Mouse (Mus musculus) liver, embryonic 16.5 days (tissue): ENCODE results near the gene Tspan1. TPM values are rescaled to one million over a fixed set of nuclear protein-coding genes. Genes with fewer than 3 reads are reported as not detected.

Experiments
- ATAC-seq: fragments of 200-750 bp; cut with Nextera tagmentation; 2 replicates; pipeline ENCODE4 v1.8.0; 2017; ENCODE audit warnings: low read depth, mild to moderate bottlenecking, moderate number of reproducible peaks, moderate library complexity
- H3K27ac ChIP-seq: fragments of 300-500 bp; sonication (generic); 2 replicates; pipeline ENCODE4 v1.5.1; 2014; ENCODE audit warnings: mild to moderate bottlenecking, low read length
- H3K27me3 ChIP-seq: fragments of 300-500 bp; sonication (generic); 2 replicates; pipeline ENCODE4 v1.6.1; 2014; ENCODE audit warnings: low read depth, low read length, mixed read lengths; ENCODE audit not compliant: control insufficient read depth, insufficient read depth
- H3K36me3 ChIP-seq: fragments of 300-500 bp; sonication (generic); 2 replicates; pipeline ENCODE4 v1.6.1; 2014; ENCODE audit warnings: mild to moderate bottlenecking; ENCODE audit not compliant: control insufficient read depth, insufficient read depth
- H3K4me1 ChIP-seq: fragments of 300-500 bp; sonication (generic); 2 replicates; pipeline ENCODE4 v1.6.1; 2014; ENCODE audit warnings: low read depth, low read length, mixed read lengths; ENCODE audit not compliant: control insufficient read depth
- H3K4me2 ChIP-seq: fragments of 300-500 bp; sonication (generic); 2 replicates; pipeline ENCODE4 v1.6.1; 2014; ENCODE audit warnings: low read depth, low read length, mixed read lengths
- H3K4me3 ChIP-seq: fragments of 300-500 bp; sonication (generic); 2 replicates; pipeline ENCODE4 v1.5.1; 2014; ENCODE audit warnings: low read depth, mild to moderate bottlenecking, low read length
- H3K9ac ChIP-seq: fragments of 300-500 bp; sonication (generic); 2 replicates; pipeline ENCODE4 v1.6.1; 2014; ENCODE audit warnings: low read depth, low read length
- H3K9me3 ChIP-seq: fragments of 300-500 bp; sonication (generic); replicated peaks from 2 replicates; pipeline ENCODE4 v1.6.1; 2016; ENCODE audit warnings: low read length; ENCODE audit not compliant: control insufficient read depth
- WGBS: fragments of 180-500 bp; shearing (Covaris S2); extraction: QIAGEN DNeasy Blood & Tissue Kit; methylation state at CpG from one replicate; pipeline ENCODE4 v1.1.7; 2014; ENCODE audit not compliant: insufficient replicate concordance; 5-methylcytosine and 5-hydroxymethylcytosine counted together
- polyA plus RNA-seq: library from polyadenylated mRNA; unstranded; fragments of >200 nt; fragmentation: Nextera tagmentation; extraction: Ambion mirVana; gene quantifications from 2 replicates; pipeline ENCODE4 v1.2.1, GENCODE M21; 2015

Gene Tspan1
- polyA plus RNA-seq, 1 experiment from 2014 or later, result 0.27 TPM

DNA sequence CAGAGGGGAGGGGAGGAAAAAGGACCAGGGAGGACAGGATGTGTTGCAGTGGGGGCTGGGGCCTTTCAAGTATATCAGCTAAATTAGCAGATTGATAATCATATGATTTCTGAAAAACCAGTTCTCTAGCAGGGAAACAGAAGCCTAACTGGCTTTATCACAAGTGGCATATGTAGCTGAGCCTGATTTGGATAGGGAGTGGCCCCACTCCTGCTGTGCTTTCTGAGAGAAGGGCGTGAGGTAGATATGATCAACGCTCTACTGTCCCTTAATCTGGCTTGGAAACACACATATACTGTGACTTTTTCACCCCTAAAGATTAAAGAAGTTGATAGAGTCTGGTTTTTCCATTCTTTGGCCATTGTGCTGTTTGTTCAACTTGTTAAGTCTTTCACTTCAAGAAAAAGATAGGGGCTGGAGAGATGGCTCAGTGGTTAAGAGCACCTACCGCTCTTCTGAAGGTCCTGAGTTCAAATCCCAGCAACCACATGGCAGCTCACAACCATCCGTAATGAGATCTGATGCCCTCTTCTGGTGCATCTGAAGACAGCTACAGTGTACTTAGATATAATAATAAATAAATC is 41.5 kb downstream of the Tspan1 start:
- H3K4me2 ChIP-seq, result no peak overlapping the region
- 0 out of 2 replicates have a peak, but pooled peaks have one; percentile 23 for ATAC-seq

GRCm38 (mm10) chr4:116123602-116124519 is 43.5 kb downstream of the Tspan1 start, which contains the start of the genes Rad54l and Pomgnt1:
Gene Rad54l, minus strand, starts transcription at chr4:116123690.
Gene Pomgnt1, plus strand, starts transcription at chr4:116123840.
- WGBS, result 5% methylated on average over 24 of the region's 24 CpGs
- peak; percentile 99 for ATAC-seq
- H3K4me1 ChIP-seq, result peaks cover 28% of the 10 kb centered on the region
- peak within 1 kb of the TSS; percentile 75 for H3K27ac ChIP-seq
- H3K9ac ChIP-seq, result peak within 1 kb of the TSS; percentile 70
- H3K4me2 ChIP-seq, result peak within 1 kb of the TSS; percentile 68
- peak within 1 kb of the TSS; percentile 78 for H3K4me3 ChIP-seq
- no peaks in the 10 kb centered on the region for H3K27me3 ChIP-seq
- H3K9me3 ChIP-seq, result no peaks in the 10 kb centered on the region
- no peaks in the 10 kb centered on the region for H3K36me3 ChIP-seq

More for the DNA sequence above, 41.5 kb downstream of the Tspan1 start:
- H3K27me3 ChIP-seq, result no peaks in the 10 kb centered on the region
- 47% methylated on average over 4 of the region's 4 CpGs for WGBS
- no peak overlapping the region for H3K27ac ChIP-seq
- H3K4me1 ChIP-seq, result peaks cover 28% of the 10 kb centered on the region
- no peak overlapping the region for H3K9ac ChIP-seq
- H3K9me3 ChIP-seq, result no peaks in the 10 kb centered on the region
- no peak overlapping the region for H3K4me3 ChIP-seq
- H3K36me3 ChIP-seq, result no peaks in the 10 kb centered on the region

- Histone ChIP-seq H3K4me2 (peak overlapping the region; percentile 68), H3K36me3 (no peaks in the 10 kb centered on the region), H3K9me3 (no peaks in the 10 kb centered on the region), H3K4me1 (peaks cover 28% of the 10 kb centered on the region), H3K9ac (peak overlapping the region; percentile 70), H3K27ac (peak overlapping the region; percentile 75), H3K4me3 (peak overlapping the region; percentile 78), H3K27me3 (no peaks in the 10 kb centered on the region)
- no peak for ATAC-seq
- WGBS, result 0% methylated on average over 1 of the region's 1 CpGs
These were observed 44.6 kb downstream of the Tspan1 start for GRCm38 (mm10) chr4:116122762-116123161.

Other genes with a start within 250 kb of the Tspan1 start
- gene Dmbx1, start 227.7 kb downstream of the Tspan1 start, polyA plus RNA-seq, result not detected in 2 replicates
- 12.2 and 14.5 TPM in 2 replicates for gene Faah, start 149.7 kb downstream of the Tspan1 start, polyA plus RNA-seq
- 8.6 and 8.9 TPM in 2 replicates for gene Nsun4, start 113.7 kb downstream of the Tspan1 start, polyA plus RNA-seq
- 296 and 326 TPM in 2 replicates for gene Uqcrh, start 92.5 kb downstream of the Tspan1 start, polyA plus RNA-seq
- gene Lrrc41, start 92.3 kb downstream of the Tspan1 start, polyA plus RNA-seq, result 24.3 and 26.1 TPM in 2 replicates
- gene Rad54l, start 43.9 kb downstream of the Tspan1 start, polyA plus RNA-seq, result 23.1 and 23.7 TPM in 2 replicates
- 10.4 and 11.8 TPM in 2 replicates for gene Pomgnt1, start 43.8 kb downstream of the Tspan1 start, polyA plus RNA-seq
- 0.26 and 0.38 TPM in 2 replicates for gene Lurap1, start 16.3 kb downstream of the Tspan1 start, polyA plus RNA-seq
- not detected in 2 replicates for gene 1700042G07Rik, start 5.8 kb upstream of the Tspan1 start, polyA plus RNA-seq
- gene Gm49337, start 5.8 kb upstream of the Tspan1 start, polyA plus RNA-seq, result not detected in 2 replicates
- 0.61 and 0.72 TPM in 2 replicates for gene Pik3r3, start 54.0 kb upstream of the Tspan1 start, polyA plus RNA-seq